Mouse (Mus musculus) thymus, postnatal 0 days (tissue): ENCODE measurements around the gene Arid3b. TPM values are rescaled to one million over a fixed set of nuclear protein-coding genes. Genes with fewer than 3 reads are reported as not detected.

ENCODE experiments used
- DNase-seq: peaks from one replicate; pipeline ENCODE4 v3.0.0-alpha.2; 2015; ENCODE audit warnings: low spot score
- polyA plus RNA-seq: library from polyadenylated mRNA; unstranded; fragments of >200 nt; fragmentation: Nextera tagmentation; extraction: Ambion mirVana; gene quantifications from 2 replicates; pipeline ENCODE4 v1.2.1, GENCODE M21; 2015

The Arid3b gene
- polyA plus RNA-seq, 1 experiment from 2014 or later: 26.2 TPM

GRCm38 (mm10) chr9:57748137-57748536 is 88.5 kb downstream of the Arid3b start:
- DNase-seq: no peak

- DNase-seq: no peak
Measured at GRCm38 (mm10) chr9:57747067-57747466, 89.5 kb downstream of the Arid3b start.

GRCm38 (mm10) chr9:57744462-57745091 is 92.0 kb downstream of the Arid3b start:
- peak; percentile 71 for DNase-seq

Other genes starting within 250 kb of the Arid3b start
- 11.1 and 13.9 TPM in 2 replicates for gene Ulk3, start 247.3 kb downstream of the Arid3b start, polyA plus RNA-seq
- gene Cplx3, start 230.5 kb downstream of the Arid3b start, polyA plus RNA-seq: 0.18 TPM in 1 of 2 replicates, not detected in the other
- 0.16 TPM in 1 of 2 replicates, not detected in the other for gene Lman1l, start 216.0 kb downstream of the Arid3b start, polyA plus RNA-seq
- 94.7 and 98.5 TPM in 2 replicates for gene Csk, start 183.2 kb downstream of the Arid3b start, polyA plus RNA-seq
- 0.37 and 1.1 TPM in 2 replicates for gene Cyp1a2, start 153.1 kb downstream of the Arid3b start, polyA plus RNA-seq
- 0.05 and 0.08 TPM in 2 replicates for gene Cyp1a1, start 148.9 kb downstream of the Arid3b start, polyA plus RNA-seq
- 38.2 and 39.4 TPM in 2 replicates for gene Edc3, start 128.3 kb downstream of the Arid3b start, polyA plus RNA-seq
- gene Clk3, start 70.9 kb downstream of the Arid3b start, polyA plus RNA-seq: 211 and 221 TPM in 2 replicates
- 125 and 133 TPM in 2 replicates for gene Ubl7, start 74.2 kb upstream of the Arid3b start, polyA plus RNA-seq
- 3.4 and 4.0 TPM in 2 replicates for gene Sema7a, start 103.3 kb upstream of the Arid3b start, polyA plus RNA-seq
- 2.2 and 2.7 TPM in 2 replicates for gene Cyp11a1, start 169.6 kb upstream of the Arid3b start, polyA plus RNA-seq
- gene Stra6, start 227.0 kb upstream of the Arid3b start, polyA plus RNA-seq: 0.94 and 1.1 TPM in 2 replicates